Mouse (Mus musculus): Measurements from ENCODE around the gene Card9.

- no peak for TF ChIP-seq CTCF (IDR thresholded peaks at IDR 0.05; ENCODE audit: low read depth)
- no peak for TF ChIP-seq EP300 (IDR thresholded peaks at IDR 0.05; ENCODE audit: low read depth)
Observed at GRCm38 (mm10) chr2:26315072-26315924, 45.4 kb downstream of the Card9 start, which contains the start of gene Gpsm1.

Data from heart, postnatal 0 days (tissue).